Comparison of ENCODE assay signal across 8 mouse cellular contexts in genomic region chr13:32903211-32903873, GRCm38 (mm10). TPM values are rescaled to one million over a fixed set of nuclear protein-coding genes. Genes with fewer than 3 reads are reported as not detected.
DNase-seq lines count a peak whose midpoint lies in the region; ATAC-seq and TF ChIP-seq lines count a peak whose summit lies in the region.

No protein-coding gene starts in this region.

- H3K27me3 ChIP-seq in embryonic facial prominence, embryonic 15.5 days = no peaks in the 10 kb centered on the region
- no peaks in the 10 kb centered on the region for H3K27me3 ChIP-seq in heart, embryonic 10.5 days (ENCODE audit: insufficient read depth, poor library complexity, severe bottlenecking)
- H3K27me3 ChIP-seq in kidney, embryonic 14.5 days (ENCODE audit: control insufficient read depth, insufficient read depth, low read length) = no peaks in the 10 kb centered on the region
- no peaks in the 10 kb centered on the region for H3K27me3 ChIP-seq in limb, embryonic 14.5 days (ENCODE audit: control insufficient read depth, insufficient read depth, low read length)
- H3K27me3 ChIP-seq in midbrain, postnatal 0 days (ENCODE audit: insufficient read depth, low read length) = no peaks in the 10 kb centered on the region

- H3K4me1 ChIP-seq in bone marrow, adult 2 months (ENCODE audit: control insufficient read depth, insufficient read depth, low read length) = no peaks in the 10 kb centered on the region; the same call in 1 of the 2 replicates
- no peaks in the 10 kb centered on the region for H3K4me1 ChIP-seq in embryonic facial prominence, embryonic 15.5 days
- H3K4me1 ChIP-seq in heart, embryonic 10.5 days = peaks cover 6% of the 10 kb centered on the region; the same call in 1 of the 2 replicates
- no peaks in the 10 kb centered on the region for H3K4me1 ChIP-seq in kidney, embryonic 14.5 days (ENCODE audit: control insufficient read depth, insufficient read depth, low read length)
- no peaks in the 10 kb centered on the region for H3K4me1 ChIP-seq in limb, embryonic 14.5 days (ENCODE audit: control insufficient read depth, insufficient read depth, low read length)
- no peaks in the 10 kb centered on the region for H3K4me1 ChIP-seq in midbrain, postnatal 0 days (ENCODE audit: insufficient read depth, low read length)

- TF ChIP-seq CTCF in bone marrow, adult 2 months (IDR thresholded peaks at IDR 0.05; ENCODE audit: control insufficient read depth, insufficient read depth, low read length) = peak; percentile 99
- peak; percentile 99 for TF ChIP-seq CTCF in midbrain, postnatal 0 days (IDR thresholded peaks at IDR 0.05)

- no peaks in the 10 kb centered on the region for H3K36me3 ChIP-seq in embryonic facial prominence, embryonic 15.5 days
- H3K36me3 ChIP-seq in heart, embryonic 10.5 days = no peaks in the 10 kb centered on the region
- no peaks in the 10 kb centered on the region for H3K36me3 ChIP-seq in kidney, embryonic 14.5 days (ENCODE audit: control insufficient read depth, insufficient read depth, low read length)
- no peaks in the 10 kb centered on the region for H3K36me3 ChIP-seq in limb, embryonic 14.5 days (ENCODE audit: control insufficient read depth, insufficient read depth, low read length)
- no peaks in the 10 kb centered on the region for H3K36me3 ChIP-seq in midbrain, postnatal 0 days (ENCODE audit: insufficient read depth, low read length)

- H3K9me3 ChIP-seq in embryonic facial prominence, embryonic 15.5 days (replicated peaks) = no peaks in the 10 kb centered on the region
- H3K9me3 ChIP-seq in heart, embryonic 10.5 days = no peaks in the 10 kb centered on the region
- no peaks in the 10 kb centered on the region for H3K9me3 ChIP-seq in kidney, embryonic 14.5 days (ENCODE audit: control insufficient read depth, low read length)
- no peaks in the 10 kb centered on the region for H3K9me3 ChIP-seq in limb, embryonic 14.5 days (ENCODE audit: control insufficient read depth, low read length)
- H3K9me3 ChIP-seq in midbrain, postnatal 0 days (ENCODE audit: low read length) = no peaks in the 10 kb centered on the region

- ATAC-seq in embryonic facial prominence, embryonic 15.5 days (ENCODE audit: insufficient number of reproducible peaks, low FRiP score, low TSS enrichment, low read depth) = peak; percentile 72; the same call in 1 of the 2 replicates
- ATAC-seq in kidney, embryonic 14.5 days (ENCODE audit: low FRiP score, low TSS enrichment) = peak; percentile 97
- ATAC-seq in limb, embryonic 14.5 days (ENCODE audit: low FRiP score, low read depth) = peak; percentile 87
- peak; percentile 95 for ATAC-seq in midbrain, postnatal 0 days (ENCODE audit: low FRiP score)

- no peak overlapping the region for H3K4me2 ChIP-seq in embryonic facial prominence, embryonic 15.5 days (replicated peaks)
- no peak overlapping the region for H3K4me2 ChIP-seq in kidney, embryonic 14.5 days (replicated peaks; ENCODE audit: low read depth, low read length)
- H3K4me2 ChIP-seq in limb, embryonic 14.5 days (replicated peaks; ENCODE audit: low read depth, low read length, severe bottlenecking) = no peak overlapping the region
- H3K4me2 ChIP-seq in midbrain, postnatal 0 days (ENCODE audit: low read depth, low read length, poor library complexity, severe bottlenecking) = no peak overlapping the region

- no peak for TF ChIP-seq POLR2A in bone marrow, adult 2 months (IDR thresholded peaks at IDR 0.05; ENCODE audit: borderline replicate concordance, control insufficient read depth, low read depth, low read length)
- 0 out of 2 replicates have a peak, but pooled peaks have one; percentile 38 for TF ChIP-seq POLR2A in limb, embryonic 14.5 days (IDR thresholded peaks at IDR 0.05; ENCODE audit: borderline replicate concordance, extremely low read depth, insufficient read depth, insufficient read length)

- H3K4me3 ChIP-seq in bone marrow, adult 2 months (replicated peaks; ENCODE audit: control insufficient read depth, low read depth, low read length) = no peak overlapping the region
- no peak overlapping the region for H3K4me3 ChIP-seq in embryonic facial prominence, embryonic 15.5 days (replicated peaks)
- H3K4me3 ChIP-seq in heart, embryonic 10.5 days = no peak overlapping the region
- no peak overlapping the region for H3K4me3 ChIP-seq in kidney, embryonic 14.5 days (ENCODE audit: low read length)
- no peak overlapping the region for H3K4me3 ChIP-seq in limb, embryonic 14.5 days (replicated peaks; ENCODE audit: low read length)
- H3K4me3 ChIP-seq in midbrain, postnatal 0 days (ENCODE audit: low read depth, low read length) = no peak overlapping the region

- peak; percentile 85 for DNase-seq in A20 (ENCODE audit: low read depth, low spot score)
- DNase-seq in heart, embryonic 10.5 days (ENCODE audit: low spot score) = peak; percentile 93
- DNase-seq in limb, embryonic 14.5 days (ENCODE audit: low spot score) = peak; percentile 95
- DNase-seq in midbrain, postnatal 0 days (ENCODE audit: low spot score) = peak; percentile 96
- DNase-seq in spleen, postnatal 10 days (ENCODE audit: low spot score in 2 of 2) = peak; percentile 87 to 93

- WGBS in bone marrow, adult 2 months = 28% methylated on average over 8 of the region's 8 CpGs
- 26% methylated on average over 8 of the region's 8 CpGs for WGBS in embryonic facial prominence, embryonic 15.5 days
- 32% methylated on average over 8 of the region's 8 CpGs for WGBS in heart, embryonic 10.5 days
- WGBS in kidney, embryonic 14.5 days = 31% methylated on average over 8 of the region's 8 CpGs
- WGBS in limb, embryonic 14.5 days = 34% methylated on average over 8 of the region's 8 CpGs
- 32% methylated on average over 8 of the region's 8 CpGs for WGBS in midbrain, postnatal 0 days

- H3K27ac ChIP-seq in bone marrow, adult 2 months (ENCODE audit: control insufficient read depth, insufficient read depth, low read depth, low read length, poor library complexity) = no peak overlapping the region
- H3K27ac ChIP-seq in embryonic facial prominence, embryonic 15.5 days (replicated peaks) = no peak overlapping the region
- H3K27ac ChIP-seq in heart, embryonic 10.5 days = peak overlapping the region; percentile 64; the same call in 1 of the 2 replicates
- no peak overlapping the region for H3K27ac ChIP-seq in kidney, embryonic 14.5 days (ENCODE audit: low read depth, low read length)
- no peak overlapping the region for H3K27ac ChIP-seq in limb, embryonic 14.5 days (replicated peaks; ENCODE audit: low read depth, low read length)
- H3K27ac ChIP-seq in midbrain, postnatal 0 days (ENCODE audit: low read depth, low read length) = no peak overlapping the region

- H3K9ac ChIP-seq in embryonic facial prominence, embryonic 15.5 days = no peak overlapping the region
- no peak overlapping the region for H3K9ac ChIP-seq in kidney, embryonic 14.5 days (ENCODE audit: low read depth, low read length)
- H3K9ac ChIP-seq in limb, embryonic 14.5 days (ENCODE audit: low read depth, low read length, severe bottlenecking) = no peak overlapping the region
- H3K9ac ChIP-seq in midbrain, postnatal 0 days (replicated peaks; ENCODE audit: low read length, poor library complexity, severe bottlenecking) = no peak overlapping the region

RNA-seq across cellular contexts. Expression of gene Serpinb1c, which starts 5.3 kb away (rescaled TPM):
- not detected in 2 replicates for polyA plus RNA-seq in bone marrow, adult 2 months (2011; ENCODE audit: insufficient read depth, insufficient read length, low replicate concordance, missing spikeins)
- polyA plus RNA-seq in embryonic facial prominence, embryonic 15.5 days (2015; fragmentation: Nextera tagmentation; extraction: Ambion mirVana) = not detected in 2 replicates
- polyA plus RNA-seq in heart, embryonic 10.5 days (2016; fragmentation: Nextera tagmentation; extraction: Ambion mirVana) = not detected in 2 replicates
- not detected in 2 replicates for polyA plus RNA-seq in kidney, embryonic 14.5 days (2014; fragmentation: Nextera tagmentation; extraction: Ambion mirVana)
- not detected in 2 replicates for polyA plus RNA-seq in limb, embryonic 14.5 days (2012; rRNA removed)
- polyA plus RNA-seq in limb, embryonic 14.5 days (2014; fragmentation: Nextera tagmentation; extraction: Ambion mirVana) = not detected in 2 replicates
- 0.82 TPM in 1 of 2 replicates, not detected in the other for total RNA-seq in midbrain, postnatal 0 days (2014; rRNA removed)
- polyA plus RNA-seq in midbrain, postnatal 0 days (2015; fragmentation: Nextera tagmentation; extraction: Ambion mirVana) = not detected in 2 replicates

RNA-seq across cellular contexts. Expression of gene Serpinb1a, which starts 52.4 kb away (rescaled TPM):
- polyA plus RNA-seq in bone marrow, adult 2 months (2011; ENCODE audit: insufficient read depth, insufficient read length, low replicate concordance, missing spikeins) = 42.2 and 91.9 TPM in 2 replicates
- 31.7 and 35.8 TPM in 2 replicates for polyA plus RNA-seq in embryonic facial prominence, embryonic 15.5 days (2015; fragmentation: Nextera tagmentation; extraction: Ambion mirVana)
- 2.3 and 2.6 TPM in 2 replicates for polyA plus RNA-seq in heart, embryonic 10.5 days (2016; fragmentation: Nextera tagmentation; extraction: Ambion mirVana)
- 6.6 and 7.9 TPM in 2 replicates for polyA plus RNA-seq in kidney, embryonic 14.5 days (2014; fragmentation: Nextera tagmentation; extraction: Ambion mirVana)
- polyA plus RNA-seq in limb, embryonic 14.5 days (2012; rRNA removed) = 6.9 and 8.7 TPM in 2 replicates
- 19.4 and 23.3 TPM in 2 replicates for polyA plus RNA-seq in limb, embryonic 14.5 days (2014; fragmentation: Nextera tagmentation; extraction: Ambion mirVana)
- 2.0 and 4.3 TPM in 2 replicates for total RNA-seq in midbrain, postnatal 0 days (2014; rRNA removed)
- polyA plus RNA-seq in midbrain, postnatal 0 days (2015; fragmentation: Nextera tagmentation; extraction: Ambion mirVana) = 4.3 and 4.9 TPM in 2 replicates
